In the genomic region with DNA sequence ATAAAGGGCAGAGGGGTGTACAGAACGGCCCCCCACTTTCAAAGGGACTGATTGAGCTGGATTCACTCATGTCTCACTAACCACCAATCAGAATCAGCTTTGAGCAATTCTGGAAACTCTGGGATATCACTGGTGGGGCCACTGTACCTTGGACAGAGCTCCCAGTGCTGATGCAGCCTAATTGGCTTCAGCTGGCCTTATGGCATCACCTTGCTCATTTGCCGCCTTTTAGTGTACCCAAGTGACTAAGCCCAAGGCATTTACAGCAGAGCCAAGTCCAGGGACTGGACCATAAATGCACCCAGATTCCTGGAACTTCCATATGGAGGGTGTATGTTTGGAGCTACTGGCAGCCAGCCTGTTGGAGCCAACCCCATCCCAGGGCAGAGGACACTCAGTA, we compare ENCODE assay signal across 19 mouse cellular contexts. TPM values are rescaled to one million over a fixed set of nuclear protein-coding genes. Genes with fewer than 3 reads are reported as not detected.
"Had no signal": no experiment of that assay in that cellular context is flagged by ENCODE, and none has a peak within 500 bp of the region (broad histone marks: within the 10 kb centered on the region; RNA-seq: fewer than 3 reads in every experiment).

No protein-coding gene starts in this region.

- H3K27ac ChIP-seq: kidney, postnatal 0 days; limb, embryonic 13.5 days; liver, embryonic 14.5 days; neural tube, embryonic 12.5 days had no signal

- H3K4me1 ChIP-seq: limb, embryonic 13.5 days; neural tube, embryonic 12.5 days had no signal

- DNase-seq: kidney, postnatal 36 days; left cerebral cortex, postnatal 4 days; lung, adult 18-20 months; midbrain, embryonic 14.5 days; spleen, adult 18-20 months; thymus, adult 18-20 months; thymus, postnatal 14 days had no signal

- H3K36me3 ChIP-seq: limb, embryonic 13.5 days; neural tube, embryonic 12.5 days had no signal

- H3K4me3 ChIP-seq: limb, embryonic 13.5 days; neural tube, embryonic 12.5 days had no signal

- H3K9me3 ChIP-seq: limb, embryonic 13.5 days; neural tube, embryonic 12.5 days had no signal

- H3K9ac ChIP-seq: limb, embryonic 13.5 days; liver, embryonic 14.5 days; neural tube, embryonic 12.5 days had no signal

- H3K27me3 ChIP-seq: limb, embryonic 13.5 days; neural tube, embryonic 12.5 days had no signal

- H3K4me2 ChIP-seq: limb, embryonic 13.5 days; neural tube, embryonic 12.5 days had no signal

RNA-seq across cellular contexts. Expression of a gene that starts 18.9 kb away (rescaled TPM):
- total RNA-seq: layer of hippocampus, adult 18-20 months; layer of hippocampus, postnatal 10 days; left cerebral cortex, adult 18-20 months; left cerebral cortex, postnatal 10 days; left cerebral cortex, postnatal 4 days; liver, adult 2 months; neutrophil, adult 5-6 weeks had no signal
- polyA plus RNA-seq: limb, embryonic 13.5 days; liver, adult 2 months; liver, embryonic 14.5 days; lung, embryonic 16.5 days; midbrain, embryonic 14.5 days; neural tube, embryonic 12.5 days; stomach, embryonic 14.5 days had no signal

RNA-seq across cellular contexts. Expression of a gene that starts 45.7 kb away (rescaled TPM):
- total RNA-seq: left cerebral cortex, adult 18-20 months; left cerebral cortex, postnatal 10 days; left cerebral cortex, postnatal 4 days had no signal
- polyA plus RNA-seq: lung, embryonic 16.5 days; stomach, embryonic 14.5 days had no signal
